Mouse (Mus musculus) ES-E14 (cell line): ENCODE measurements around the gene Steap3. TPM values are rescaled to one million over a fixed set of nuclear protein-coding genes. Genes with fewer than 3 reads are reported as not detected.

Source experiments
- DNase-seq: peaks from one replicate; pipeline ENCODE4 v3.0.0-alpha.2; 2013; ENCODE audit warnings: low read depth, low spot score
- H3K27ac ChIP-seq: 2 replicates; pipeline ENCODE4 v1.5.1; 2012; ENCODE audit warnings: low read depth, mild to moderate bottlenecking, low read length, moderate library complexity, mixed read lengths; ENCODE audit not compliant: poor library complexity, insufficient read depth, severe bottlenecking
- H3K36me3 ChIP-seq: 2 replicates; pipeline ENCODE4 v1.6.1; 2012; ENCODE audit warnings: mild to moderate bottlenecking, low read length, moderate library complexity, mixed read lengths; ENCODE audit not compliant: control insufficient read depth, poor library complexity, insufficient read depth, severe bottlenecking
- H3K4me1 ChIP-seq, 2 experiments: fragments of 150-350 bp in 1 of 2; sonication (generic) in 1 of 2; 2 replicates each; pipeline ENCODE4 v1.6.1; 2012; ENCODE audit warnings: low read length in 2 of 2, mild to moderate bottlenecking in 1 of 2, mixed read lengths in 1 of 2; ENCODE audit not compliant: control insufficient read depth in 2 of 2, insufficient read depth in 2 of 2, poor library complexity in 1 of 2
- H3K4me3 ChIP-seq, 2 experiments: fragments of 150-350 bp in 1 of 2; sonication (generic) in 1 of 2; 2 replicates each; pipeline ENCODE4 v1.5.1; 2012; ENCODE audit warnings: low read length in 2 of 2, low read depth in 1 of 2, mild to moderate bottlenecking in 1 of 2, mixed read lengths in 1 of 2; ENCODE audit not compliant: insufficient read depth in 1 of 2, poor library complexity in 1 of 2, severe bottlenecking in 1 of 2
- H3K9ac ChIP-seq: 2 replicates; pipeline ENCODE4 v1.6.1; 2012; ENCODE audit warnings: low read depth, mild to moderate bottlenecking, low read length, mixed read lengths; ENCODE audit not compliant: poor library complexity, insufficient read depth, severe bottlenecking
- H3K9me3 ChIP-seq: fragments of 150-350 bp; sonication (generic); 2 replicates; pipeline ENCODE4 v1.6.1; 2012; ENCODE audit warnings: low read depth, mild to moderate bottlenecking, low read length; ENCODE audit not compliant: control insufficient read depth, insufficient read depth
- CHD2 ChIP-seq: IDR thresholded peaks from 2 replicates; pipeline ENCODE4 v1.6.1; 2014; ENCODE audit warnings: mild to moderate bottlenecking, low read depth, low read length, inconsistent platforms
- HCFC1 ChIP-seq: IDR thresholded peaks from 2 replicates; pipeline ENCODE4 v1.6.1; 2012; ENCODE audit warnings: low read length, inconsistent platforms, borderline replicate concordance; ENCODE audit not compliant: insufficient read depth
- MAFK ChIP-seq: IDR thresholded peaks from 2 replicates; pipeline ENCODE4 v1.6.1; 2014; ENCODE audit warnings: mild to moderate bottlenecking, low read depth, low read length, inconsistent platforms; ENCODE audit not compliant: insufficient read depth
- ZC3H11A ChIP-seq: IDR thresholded peaks from 2 replicates; pipeline ENCODE4 v1.6.1; 2012; ENCODE audit warnings: low read depth, mild to moderate bottlenecking, inconsistent platforms, low read length, borderline replicate concordance
- ZNF384 ChIP-seq: IDR thresholded peaks from 2 replicates; pipeline ENCODE4 v1.6.1; 2012; ENCODE audit warnings: low read depth, low read length, inconsistent platforms
- in situ Hi-C, 2 experiments: fragments of 600-800 bp; cut with MboI; formaldehyde crosslinking; loops; one replicate each; pipeline ENCODE4 v1.15.1; 2025; ENCODE audit warnings: low sequenced_read_pairs in 2 of 2, inconsistent platforms in 1 of 2; ENCODE audit not compliant: unreplicated experiment in 2 of 2
- total RNA-seq: library from RNA; depleted of rRNA; stranded (reverse); fragments of 300-350 nt; gene quantifications from 2 replicates; pipeline ENCODE4 v1.2.3, GENCODE M21; 2012

Steap3 gene
- total RNA-seq, 1 experiment: 75.9 TPM

DNA sequence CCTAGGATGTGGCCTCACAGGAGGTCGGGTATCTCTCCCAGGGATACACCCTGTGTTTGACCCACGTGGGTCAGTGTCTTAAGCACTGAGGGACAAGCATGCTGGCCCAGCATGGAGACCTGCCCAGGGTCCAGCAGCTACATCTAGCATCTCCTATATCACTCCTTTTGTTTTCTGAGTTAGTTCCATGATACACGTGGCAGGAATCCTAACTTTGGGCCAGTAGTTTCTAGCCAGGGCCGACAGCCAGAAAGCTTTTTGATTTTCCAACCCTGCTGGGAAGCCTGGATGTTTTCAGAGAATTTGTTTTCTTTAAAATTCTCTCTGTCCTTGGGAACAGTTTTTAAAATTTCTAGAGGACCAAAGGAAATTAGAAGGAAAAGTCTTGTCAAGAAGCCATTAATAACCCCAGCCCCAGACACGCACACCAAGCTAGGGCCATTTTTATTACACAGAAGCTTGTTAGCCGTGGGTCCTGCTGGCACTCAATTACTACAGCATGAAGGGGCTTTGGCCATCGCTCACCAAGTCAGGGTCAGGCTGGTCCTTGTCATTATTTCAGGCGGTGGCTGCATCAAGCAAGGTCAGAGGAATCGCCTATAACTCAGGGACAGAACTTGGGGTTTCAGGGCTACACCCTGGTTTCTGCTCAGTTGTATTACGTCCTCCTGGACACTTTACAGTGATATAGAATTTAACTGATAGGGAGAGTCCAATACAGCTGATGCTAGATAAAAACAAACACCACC is 42.6 kb downstream of the Steap3 start:
- Histone ChIP-seq H3K9ac (no peak overlapping the region), H3K36me3 (peaks cover 8% of the 10 kb centered on the region), H3K27ac (no peak overlapping the region), H3K9me3 (no peaks in the 10 kb centered on the region), H3K4me3 (no peak overlapping the region), H3K4me1 (no peaks in the 10 kb centered on the region)
- TF ChIP-seq CHD2 (no peak), ZC3H11A (no peak), HCFC1 (no peak), MAFK (no peak)
- in situ Hi-C loops: no loop called here
- DNase-seq: no peak

DNA sequence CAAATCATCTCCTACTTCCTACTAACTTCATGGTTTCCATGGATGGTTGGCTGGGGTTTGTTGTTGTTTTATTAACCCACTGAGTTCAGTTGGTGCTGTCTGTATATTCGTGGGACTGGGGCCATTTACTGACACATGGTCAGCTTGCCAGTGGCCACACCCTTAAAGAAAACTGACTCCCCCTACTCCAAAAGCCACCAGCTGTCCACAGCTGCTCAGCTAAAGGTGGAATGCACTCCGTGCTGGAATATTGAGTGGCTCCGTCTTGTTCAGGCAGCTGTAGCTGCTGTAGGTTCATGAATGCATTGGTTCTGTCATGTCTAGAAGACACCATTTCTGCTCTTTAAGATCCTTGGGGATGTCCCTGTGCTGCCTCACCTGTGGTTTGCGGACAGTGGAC is 48.9 kb downstream of the Steap3 start:
- no peak overlapping the region for H3K4me3 ChIP-seq
- H3K36me3 ChIP-seq: no peaks in the 10 kb centered on the region
- TF ChIP-seq MAFK (no peak), ZC3H11A (no peak), ZNF384 (no peak), CHD2 (no peak), HCFC1 (no peak)
- H3K9ac ChIP-seq: no peak overlapping the region
- DNase-seq: no peak
- no peak overlapping the region for H3K27ac ChIP-seq
- H3K4me1 ChIP-seq: no peaks in the 10 kb centered on the region
- no peaks in the 10 kb centered on the region for H3K9me3 ChIP-seq
- in situ Hi-C loops: no loop called here

- Histone ChIP-seq H3K4me3 (no peak overlapping the region), H3K4me1 (no peaks in the 10 kb centered on the region), H3K9ac (no peak overlapping the region), H3K36me3 (no peaks in the 10 kb centered on the region), H3K27ac (no peak overlapping the region), H3K9me3 (no peaks in the 10 kb centered on the region)
- no peak for DNase-seq
- in situ Hi-C loops: no loop called here
- TF ChIP-seq MAFK (no peak), HCFC1 (no peak), ZNF384 (no peak), ZC3H11A (no peak), CHD2 (no peak)
Measured at GRCm38 (mm10) chr1:120221285-120221684, 51.2 kb downstream of the Steap3 start.

- no peak overlapping the region for H3K27ac ChIP-seq
- no peaks in the 10 kb centered on the region for H3K9me3 ChIP-seq
- no peak overlapping the region for H3K9ac ChIP-seq
- no peak for DNase-seq
- TF ChIP-seq ZNF384: no peak
- no peak for TF ChIP-seq HCFC1
- no peak for TF ChIP-seq ZC3H11A
- no peak for TF ChIP-seq CHD2
- no peak for TF ChIP-seq MAFK
- no peak overlapping the region for H3K4me3 ChIP-seq
- H3K36me3 ChIP-seq: no peaks in the 10 kb centered on the region
- no peaks in the 10 kb centered on the region for H3K4me1 ChIP-seq
- in situ Hi-C loops: no loop called here
Measured at GRCm38 (mm10) chr1:120220841-120221240, 51.7 kb downstream of the Steap3 start.
